Mouse (Mus musculus): ENCODE measurements around the gene Lrrc42. TPM values are rescaled to one million over a fixed set of nuclear protein-coding genes. Genes with fewer than 3 reads are reported as not detected.

Gene Lrrc42
- polyA plus RNA-seq (2011; ENCODE audit: insufficient read depth, insufficient read length, low replicate concordance, missing spikeins) = 5.9 and 16.0 TPM in 2 replicates

DNA sequence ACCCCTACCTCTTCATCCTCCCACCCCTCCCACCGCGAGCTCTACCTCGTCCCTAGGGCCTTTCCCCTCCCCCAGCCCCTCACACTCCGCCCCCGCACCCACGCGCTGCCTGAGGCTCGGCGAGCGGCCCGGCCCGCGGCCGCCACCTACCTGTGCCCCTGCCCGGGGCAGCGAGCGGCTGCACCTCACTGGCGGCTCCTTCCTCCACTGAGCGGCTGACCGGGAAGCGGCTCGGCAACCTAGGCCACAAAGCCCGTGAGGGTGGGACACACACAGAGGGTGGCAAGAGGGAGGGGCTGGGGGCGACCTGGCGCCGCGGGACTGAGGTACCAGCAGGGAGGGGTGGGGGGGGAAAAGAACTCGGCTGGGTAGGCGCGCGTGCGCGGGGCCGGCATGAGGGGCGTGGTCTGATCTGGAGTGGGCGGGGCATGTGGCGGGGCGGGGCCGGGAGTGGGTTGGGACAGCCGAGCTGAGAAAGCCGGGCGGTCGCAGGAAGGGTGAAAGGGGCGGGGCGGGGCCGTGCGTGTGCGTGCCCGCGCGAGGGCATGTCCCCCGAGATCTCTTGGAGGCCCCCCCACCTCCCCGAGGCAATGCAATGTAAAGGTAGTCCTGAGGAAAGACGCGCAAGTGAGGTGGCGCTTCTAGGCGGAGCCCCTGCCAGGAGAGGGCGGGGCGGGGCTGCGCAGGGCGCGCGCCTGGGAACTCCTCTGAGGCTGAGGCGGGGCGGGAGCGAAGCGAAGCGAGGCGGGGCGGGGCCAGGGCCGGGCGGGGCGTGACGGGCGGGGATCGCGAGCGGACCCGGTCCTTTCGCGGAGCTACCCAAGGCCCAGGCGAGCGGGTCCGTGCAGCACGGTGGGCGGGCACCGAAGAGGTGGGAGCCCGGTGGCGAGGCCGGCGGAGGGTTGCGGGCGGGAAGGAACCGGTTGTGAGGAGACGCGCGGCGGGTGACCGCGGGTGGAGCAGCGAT lies at the start of gene Lrrc42, which contains the start of gene Hspb11:
TSS of gene Lrrc42 (minus strand) at position 408 of the 967 bp plus-strand sequence.
TSS of gene Hspb11 (plus strand) at position 469 of the 967 bp plus-strand sequence.
- Histone ChIP-seq H3K4me3 (replicated peaks; ENCODE audit: control insufficient read depth, low read depth, low read length) (peak within 1 kb of the TSS; percentile 98), H3K4me1 (ENCODE audit: control insufficient read depth, insufficient read depth, low read length) (peaks cover 1% of the 10 kb centered on the region; the same call in 1 of the 2 replicates), H3K27ac (ENCODE audit: control insufficient read depth, insufficient read depth, low read depth, low read length, poor library complexity) (peak within 1 kb of the TSS; percentile 89)
- under 1% methylated on average over 94 of the region's 101 CpGs for WGBS
- peak; percentile 4; the same call in 1 of the 2 replicates for TF ChIP-seq CTCF (IDR thresholded peaks at IDR 0.05; ENCODE audit: control insufficient read depth, insufficient read depth, low read length)
- no peak; the same call in 1 of the 2 replicates for TF ChIP-seq POLR2A (IDR thresholded peaks at IDR 0.05; ENCODE audit: borderline replicate concordance, control insufficient read depth, low read depth, low read length)

DNA sequence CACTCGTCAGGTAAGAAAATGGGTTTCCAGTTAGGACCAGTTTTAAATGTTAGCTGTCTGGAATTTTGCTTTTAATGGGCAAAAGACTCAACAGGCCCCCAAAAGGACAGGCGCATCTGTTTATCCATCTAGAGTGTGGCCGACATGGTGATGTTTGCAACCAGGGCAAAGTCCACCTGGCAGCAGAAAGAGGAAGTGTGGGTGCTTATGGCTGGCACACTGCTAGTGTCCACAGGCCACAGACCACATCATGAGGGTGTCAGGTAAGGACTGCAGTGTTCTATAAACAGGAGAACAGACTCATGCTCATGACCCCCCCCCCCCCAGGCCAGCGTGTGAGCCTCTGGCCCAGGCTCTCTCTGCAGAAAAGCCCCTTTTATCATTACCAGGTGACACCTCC lies 49.5 kb upstream of the Lrrc42 start:
- 40% methylated on average over 4 of the region's 4 CpGs for WGBS
- Histone ChIP-seq H3K4me3 (replicated peaks; ENCODE audit: control insufficient read depth, low read depth, low read length) (no peak overlapping the region), H3K27ac (ENCODE audit: control insufficient read depth, insufficient read depth, low read depth, low read length, poor library complexity) (no peak overlapping the region), H3K4me1 (ENCODE audit: control insufficient read depth, insufficient read depth, low read length) (peaks cover 4% of the 10 kb centered on the region)
- no peak for TF ChIP-seq POLR2A (IDR thresholded peaks at IDR 0.05; ENCODE audit: borderline replicate concordance, control insufficient read depth, low read depth, low read length)
- no peak for TF ChIP-seq CTCF (IDR thresholded peaks at IDR 0.05; ENCODE audit: control insufficient read depth, insufficient read depth, low read length)

DNA sequence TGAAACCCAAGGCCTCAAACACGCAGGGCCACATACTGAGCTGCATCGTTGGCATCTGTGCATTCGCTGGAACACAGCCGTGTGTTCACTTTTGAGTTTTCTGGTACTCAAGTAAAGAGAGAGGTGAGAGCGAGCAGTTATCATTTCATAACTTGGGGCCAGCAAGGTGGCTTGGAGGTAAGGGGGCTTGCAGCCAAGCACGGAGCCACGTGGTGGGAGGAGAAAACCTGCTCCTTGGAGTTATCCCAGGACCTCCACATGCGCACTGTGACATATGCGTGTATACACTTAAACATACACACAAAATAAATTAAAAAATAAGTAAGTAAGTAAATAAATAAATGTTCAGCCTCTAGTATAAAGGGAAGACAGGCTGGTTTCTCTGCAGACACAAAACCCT lies 48.9 kb upstream of the Lrrc42 start:
- TF ChIP-seq POLR2A (IDR thresholded peaks at IDR 0.05; ENCODE audit: borderline replicate concordance, control insufficient read depth, low read depth, low read length) = no peak
- 83% methylated on average over 9 of the region's 9 CpGs for WGBS
- no peak overlapping the region for H3K4me3 ChIP-seq (replicated peaks; ENCODE audit: control insufficient read depth, low read depth, low read length)
- H3K27ac ChIP-seq (ENCODE audit: control insufficient read depth, insufficient read depth, low read depth, low read length, poor library complexity) = no peak overlapping the region
- peaks cover 4% of the 10 kb centered on the region for H3K4me1 ChIP-seq (ENCODE audit: control insufficient read depth, insufficient read depth, low read length)

DNA sequence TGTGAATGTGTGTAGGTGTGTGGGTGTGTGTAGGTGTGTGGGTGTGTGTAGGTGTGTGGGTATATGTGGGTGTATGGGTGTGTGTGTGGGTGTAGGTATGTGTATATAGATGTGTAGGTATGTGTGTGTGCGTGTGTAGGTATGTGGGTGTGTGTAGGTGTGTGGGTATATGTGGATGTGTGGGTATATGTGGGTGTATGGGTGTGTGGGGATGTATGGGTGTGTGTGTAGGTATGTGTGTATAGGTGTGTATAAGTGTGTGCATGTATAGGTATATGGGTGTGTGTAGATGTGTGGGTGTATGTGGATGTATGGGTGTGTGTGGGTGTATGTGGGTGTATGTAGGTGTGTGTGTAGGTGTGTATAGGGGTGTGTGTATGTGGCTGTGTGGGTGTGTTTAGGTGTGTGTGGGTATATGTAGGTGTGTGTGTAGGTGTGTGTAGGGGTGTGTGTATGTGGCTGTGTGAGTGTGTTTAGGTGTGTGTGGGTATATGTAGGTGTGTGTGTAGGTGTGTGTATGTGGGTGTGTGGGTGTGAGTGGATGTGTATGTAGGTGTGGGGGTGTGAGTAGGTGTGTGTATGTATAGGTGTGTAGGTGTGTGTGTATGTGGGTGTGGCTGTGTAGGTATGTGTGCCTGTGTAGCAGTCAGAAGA lies 47.7 kb upstream of the Lrrc42 start:
- no peak overlapping the region for H3K27ac ChIP-seq (ENCODE audit: control insufficient read depth, insufficient read depth, low read depth, low read length, poor library complexity)
- 84% methylated on average over 1 of the region's 1 CpGs for WGBS
- TF ChIP-seq POLR2A (IDR thresholded peaks at IDR 0.05; ENCODE audit: borderline replicate concordance, control insufficient read depth, low read depth, low read length) = no peak
- no peak for TF ChIP-seq CTCF (IDR thresholded peaks at IDR 0.05; ENCODE audit: control insufficient read depth, insufficient read depth, low read length)

DNA sequence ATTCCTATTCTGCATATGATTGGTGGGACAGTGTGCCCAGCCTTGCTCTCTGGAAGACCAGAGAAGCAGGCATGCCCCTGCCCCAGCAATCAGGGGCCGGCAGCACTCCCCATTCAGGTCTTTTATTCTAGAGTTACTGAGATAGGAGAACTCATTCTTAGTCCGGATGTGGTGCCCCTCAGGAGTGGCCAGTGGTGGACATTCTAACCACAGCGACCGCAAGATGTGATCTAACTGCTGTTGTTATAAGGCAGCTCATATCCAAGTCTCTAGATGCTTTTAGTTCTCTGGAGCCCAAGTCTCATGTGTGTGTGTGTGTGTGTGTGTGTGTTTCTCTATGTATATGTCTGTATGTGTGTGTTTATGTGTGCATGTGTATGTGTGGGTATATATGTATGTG lies 47.0 kb upstream of the Lrrc42 start:
- H3K27ac ChIP-seq (ENCODE audit: control insufficient read depth, insufficient read depth, low read depth, low read length, poor library complexity) = no peak overlapping the region
- 46% methylated on average over 4 of the region's 4 CpGs for WGBS
- TF ChIP-seq POLR2A (IDR thresholded peaks at IDR 0.05; ENCODE audit: borderline replicate concordance, control insufficient read depth, low read depth, low read length) (no peak), CTCF (IDR thresholded peaks at IDR 0.05; ENCODE audit: control insufficient read depth, insufficient read depth, low read length) (no peak)
- no peak overlapping the region for H3K4me3 ChIP-seq (replicated peaks; ENCODE audit: control insufficient read depth, low read depth, low read length)
- H3K4me1 ChIP-seq (ENCODE audit: control insufficient read depth, insufficient read depth, low read length) = peaks cover 4% of the 10 kb centered on the region; the same call in 1 of the 2 replicates

More for the DNA sequence above, 47.7 kb upstream of the Lrrc42 start:
- H3K4me3 ChIP-seq (replicated peaks; ENCODE audit: control insufficient read depth, low read depth, low read length) = no peak overlapping the region
- H3K4me1 ChIP-seq (ENCODE audit: control insufficient read depth, insufficient read depth, low read length) = peaks cover 4% of the 10 kb centered on the region; the same call in 1 of the 2 replicates

- TF ChIP-seq CTCF (IDR thresholded peaks at IDR 0.05; ENCODE audit: control insufficient read depth, insufficient read depth, low read length) = no peak
- TF ChIP-seq POLR2A (IDR thresholded peaks at IDR 0.05; ENCODE audit: borderline replicate concordance, control insufficient read depth, low read depth, low read length) = no peak
- WGBS = 57% methylated on average over 7 of the region's 7 CpGs
- no peak overlapping the region for H3K4me3 ChIP-seq (replicated peaks; ENCODE audit: control insufficient read depth, low read depth, low read length)
- peaks cover 4% of the 10 kb centered on the region; the same call in 1 of the 2 replicates for H3K4me1 ChIP-seq (ENCODE audit: control insufficient read depth, insufficient read depth, low read length)
- no peak overlapping the region for H3K27ac ChIP-seq (ENCODE audit: control insufficient read depth, insufficient read depth, low read depth, low read length, poor library complexity)
Measured at GRCm38 (mm10) chr4:107299779-107300340, 46.5 kb upstream of the Lrrc42 start.

GRCm38 (mm10) chr4:107298071-107298606 lies 44.8 kb upstream of the Lrrc42 start:
- Histone ChIP-seq H3K27ac (ENCODE audit: control insufficient read depth, insufficient read depth, low read depth, low read length, poor library complexity) (no peak overlapping the region), H3K4me3 (replicated peaks; ENCODE audit: control insufficient read depth, low read depth, low read length) (no peak overlapping the region), H3K4me1 (ENCODE audit: control insufficient read depth, insufficient read depth, low read length) (peaks cover 4% of the 10 kb centered on the region; the same call in 1 of the 2 replicates)
- WGBS = 85% methylated on average over 8 of the region's 8 CpGs
- TF ChIP-seq POLR2A (IDR thresholded peaks at IDR 0.05; ENCODE audit: borderline replicate concordance, control insufficient read depth, low read depth, low read length) (no peak), CTCF (IDR thresholded peaks at IDR 0.05; ENCODE audit: control insufficient read depth, insufficient read depth, low read length) (no peak)
